Mouse (Mus musculus): Measurements from ENCODE around the gene Frrs1.

- no peak for TF ChIP-seq CTCF (IDR thresholded peaks at IDR 0.05; ENCODE audit: low read depth)
- no peak for TF ChIP-seq EP300 (IDR thresholded peaks at IDR 0.05; ENCODE audit: low read depth)
Observed at GRCm38 (mm10) chr3:116815916-116816315, 43.3 kb upstream of the Frrs1 start.

Measured in liver, postnatal 0 days (tissue).